Mouse (Mus musculus): ENCODE measurements at regions not wholly inside any gene's neighbourhood (a gene's known extent, or its start where the extent isn't known, plus 50 kb on each side); places are given as distances from the start of the nearest gene placed in this dataset.

- DNase-seq, result no peak
These were observed 104.9 kb upstream of the Oxgr1 start for GRCm38 (mm10) chr14:120146908-120147770.

- no peak for DNase-seq
These were observed 106.6 kb upstream of the Oxgr1 start for GRCm38 (mm10) chr14:120148803-120149202.

GRCm38 (mm10) chr14:120149341-120149741, 107.1 kb upstream of the Oxgr1 start:
- no peak for DNase-seq

GRCm38 (mm10) chr14:120150589-120150988, 108.4 kb upstream of the Oxgr1 start:
- no peak for DNase-seq

DNA sequence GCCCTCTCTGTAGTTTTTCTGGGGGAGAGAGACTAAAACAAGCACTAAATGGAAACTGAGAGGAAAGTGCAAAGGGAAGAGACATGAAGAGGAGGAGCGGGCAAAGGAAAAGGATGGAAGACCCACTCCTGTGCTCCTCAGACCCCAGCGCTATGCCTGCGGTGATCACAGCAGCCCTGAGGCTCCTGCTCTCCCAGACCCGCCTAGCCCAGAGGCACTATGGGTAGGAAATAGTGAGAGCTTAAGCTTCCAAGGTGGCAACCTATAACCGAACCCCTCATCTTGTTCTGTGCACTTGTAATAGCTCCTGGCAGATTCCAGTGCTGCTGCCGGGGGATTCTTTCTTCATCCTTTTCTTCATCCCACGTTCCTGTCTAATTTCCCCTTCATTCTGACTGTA, 112.2 kb upstream of the Oxgr1 start:
- DNase-seq, result no peak

GRCm38 (mm10) chr14:120164184-120164583, 111.3 kb upstream of the Mbnl2 start:
- DNase-seq, result no peak

- no peak for DNase-seq
These were observed 109.9 kb upstream of the Mbnl2 start for GRCm38 (mm10) chr14:120165496-120166045.

- no peak for DNase-seq
These were observed 104.7 kb upstream of the Mbnl2 start for GRCm38 (mm10) chr14:120170733-120171132.

DNA sequence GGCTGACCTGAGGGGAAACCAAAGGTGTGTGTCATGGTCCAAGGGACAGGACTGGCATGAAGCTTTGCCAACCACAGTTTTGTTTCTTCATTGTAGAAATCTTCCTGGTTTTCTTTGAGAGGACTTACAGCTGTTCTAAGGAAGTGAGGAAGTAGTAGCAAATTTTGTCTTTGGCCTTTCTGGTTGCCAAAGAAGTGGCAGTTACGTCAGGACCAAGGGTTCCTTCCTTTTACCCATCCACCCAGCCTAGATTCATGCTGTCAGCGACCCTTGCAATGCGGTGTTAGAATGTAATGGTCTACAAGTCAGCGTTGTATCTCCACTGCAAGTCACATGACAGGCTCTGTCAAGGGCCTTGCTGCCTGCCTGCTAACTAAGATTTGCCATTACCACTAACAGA, 103.4 kb upstream of the Mbnl2 start:
- DNase-seq, result no peak

- no peak for DNase-seq
These were observed 102.6 kb upstream of the Mbnl2 start for GRCm38 (mm10) chr14:120172844-120173243.

DNA sequence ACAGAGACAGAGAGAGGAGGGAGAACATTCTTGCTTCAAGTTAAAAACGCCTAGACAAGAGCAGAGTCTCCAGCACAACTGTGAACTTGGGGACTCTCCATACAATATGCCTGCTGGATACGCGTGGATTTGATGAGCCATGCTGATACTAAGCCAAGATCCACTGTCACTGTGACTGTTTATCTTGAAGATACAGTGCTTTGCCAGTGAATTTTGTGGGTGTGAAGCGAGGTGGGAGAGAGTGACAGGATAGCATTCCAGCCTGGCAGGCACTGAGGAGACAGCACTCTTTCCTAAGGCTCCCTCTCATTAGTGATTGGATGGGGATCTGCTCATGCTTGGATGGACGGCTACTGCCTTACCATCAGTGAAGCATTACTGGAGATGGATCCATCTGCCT, 100.9 kb upstream of the Mbnl2 start:
- no peak for DNase-seq

GRCm38 (mm10) chr14:120195218-120195617, 80.3 kb upstream of the Mbnl2 start:
- DNase-seq, result no peak

GRCm38 (mm10) chr14:120211741-120212140, 63.7 kb upstream of the Mbnl2 start:
- no peak for DNase-seq

DNA sequence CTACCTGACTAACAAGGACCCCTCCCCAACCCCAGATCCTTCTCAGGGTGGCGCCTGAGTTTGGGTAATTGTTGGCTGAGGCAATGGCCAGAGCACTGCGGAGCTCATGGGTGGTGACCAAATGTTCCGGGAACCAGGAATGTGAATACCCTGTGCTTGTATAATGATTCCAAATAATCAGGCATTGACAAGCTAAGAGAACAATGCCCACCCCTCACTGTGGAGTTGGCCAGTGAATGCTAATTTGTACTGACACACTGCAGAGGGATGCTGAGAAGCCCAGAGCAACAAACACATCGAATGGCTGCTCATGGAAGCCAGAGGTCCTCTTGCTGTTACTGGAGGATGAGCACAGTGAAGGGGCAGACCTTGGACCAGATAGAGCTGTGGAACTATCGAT, 62.8 kb upstream of the Mbnl2 start:
- no peak for DNase-seq

DNA sequence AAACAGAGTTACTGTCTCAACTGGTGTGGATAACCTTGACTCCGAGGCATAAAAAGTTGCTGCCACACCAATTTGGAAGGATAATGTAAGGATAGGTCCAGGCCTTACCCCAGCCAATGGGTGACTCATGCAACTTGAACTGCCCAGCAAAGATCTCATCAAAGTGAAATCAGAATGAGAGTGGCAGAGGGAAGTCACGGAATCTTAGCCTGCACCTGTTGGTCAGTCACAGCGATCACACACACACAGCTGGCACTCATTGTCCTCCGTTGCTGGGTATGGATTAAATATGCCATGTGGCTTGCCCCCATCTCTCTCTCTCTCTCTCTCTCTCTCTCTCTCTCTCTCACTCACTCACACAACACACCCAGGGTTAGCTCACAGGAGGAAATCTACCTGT, 56.2 kb upstream of the Mbnl2 start:
- no peak for DNase-seq

DNA sequence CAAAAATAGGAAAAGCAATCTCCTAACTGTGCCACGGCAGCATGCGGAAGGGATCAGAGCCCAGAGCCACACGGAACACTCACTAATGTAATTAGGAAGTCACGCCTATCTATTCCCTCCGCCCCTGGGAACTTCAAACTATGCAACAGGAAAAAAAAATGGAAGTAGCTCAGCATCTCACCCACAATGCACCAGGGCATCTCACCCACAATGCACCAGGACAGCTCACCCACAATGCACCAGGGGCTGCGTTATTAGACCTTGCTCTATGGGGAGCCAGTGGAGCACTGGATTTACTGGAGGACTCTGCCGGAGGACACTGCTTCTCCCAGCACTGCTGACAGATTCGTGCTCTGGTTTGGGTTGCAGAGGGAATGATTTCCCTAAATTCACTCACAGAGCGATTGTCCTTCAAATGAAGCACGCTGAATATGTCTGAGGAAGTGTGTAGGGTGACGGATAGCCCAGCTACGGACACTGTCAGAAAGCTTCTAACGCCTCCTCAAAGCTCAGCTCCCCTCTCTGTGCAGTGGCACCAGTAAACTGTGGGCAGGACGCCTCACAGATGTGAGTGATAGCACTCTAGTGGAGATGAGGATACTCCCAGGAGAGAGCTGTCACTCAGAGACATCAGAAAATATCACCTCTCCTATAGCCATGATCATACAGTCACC, 51.8 kb upstream of the Mbnl2 start:
- DNase-seq, result no peak

- DNase-seq, result no peak
These were observed 51.1 kb upstream of the Mbnl2 start for GRCm38 (mm10) chr14:120224202-120224846.

- DNase-seq, result no peak
These were observed 49.8 kb upstream of the Mbnl2 start for GRCm38 (mm10) chr14:120225657-120226056.
